Mouse (Mus musculus): Measurements from ENCODE around the gene Idi2.
"Not testable (repeated sequence)": the region's sequence is repeated elsewhere in the genome, so short reads cannot be mapped to it uniquely, and the experiment has no call there.

Idi2 gene

GRCm38 (mm10) chr13:8995990-8996786, 43.5 kb downstream of the Idi2 start, which contains the start of gene Gtpbp4:
Gene Gtpbp4, minus strand, starts transcription at chr13:8996083.
- peak; percentile 98 for DNase-seq (ENCODE audit: low read depth, low spot score)

- DNase-seq (ENCODE audit: low read depth, low spot score): not testable (repeated sequence)
Measured at GRCm38 (mm10) chr13:8997221-8997620, 44.6 kb downstream of the Idi2 start.

- no peak for DNase-seq (ENCODE audit: low read depth, low spot score)
Measured at GRCm38 (mm10) chr13:8999464-8999863, 46.8 kb downstream of the Idi2 start.

GRCm38 (mm10) chr13:9003306-9003705, 50.6 kb downstream of the Idi2 start:
- DNase-seq (ENCODE audit: low read depth, low spot score): no peak
